Mouse (Mus musculus): ENCODE data around the gene Sel1l. TPM values are rescaled to one million over a fixed set of nuclear protein-coding genes. Genes with fewer than 3 reads are reported as not detected.

Gene Sel1l
- 42.0 TPM for total RNA-seq (2023)

GRCm38 (mm10) chr12:91849045-91849467, at the start of gene Sel1l:
Gene Sel1l, minus strand, starts transcription at chr12:91849157.

GRCm38 (mm10) chr12:91787959-91788437, 61.0 kb downstream of the Sel1l start, which contains the start of gene Ston2:
Gene Ston2, minus strand, starts transcription at chr12:91788387.

Other genes with a start within 250 kb of the Sel1l start
- 2.5 TPM for gene Ston2, start 60.8 kb downstream of the Sel1l start, total RNA-seq (2023)